Mouse (Mus musculus) Patski (cell line): ENCODE measurements at regions not wholly inside any gene's neighbourhood (a gene's known extent, or its start where the extent isn't known, plus 50 kb on each side); places are given as distances from the start of the nearest gene placed in this dataset.
A peak's percentile ranks its signal among the peaks of the same experiment; 100 is the strongest.

Experiments used
- ATAC-seq: fragments of 100-300 bp; one replicate; pipeline ENCODE4 v1.8.0; 2021
- CTCF ChIA-PET: fragments of 350-600 bp; sonication (Branson Sonifier 250); formaldehyde crosslinking; loops from one replicate; lab custom pipeline; 2022; ENCODE audit warnings: inconsistent platforms; lab: Charles Lee
- POLR2A ChIA-PET: fragments of 350-600 bp; sonication (Branson Sonifier 250); formaldehyde crosslinking; loops from one replicate; lab custom pipeline; 2022; ENCODE audit warnings: antibody characterized with exemption, inconsistent platforms; lab: Charles Lee
- DNase-seq: peaks from one replicate; pipeline ENCODE4 v3.0.0-alpha.2; 2011; ENCODE audit warnings: low read depth, low spot score
- H3K27me3 ChIP-seq: fragments of 371-371 bp; one replicate; pipeline ENCODE4 v1.5.1; 2021
- CTCF ChIP-seq: fragments of 100-300 bp; IDR thresholded peaks from one replicate; pipeline ENCODE4 v1.5.1; 2021
- in situ Hi-C: fragments of 300-500 bp; cut with MboI; formaldehyde crosslinking; loops from 3 replicates; pipeline ENCODE4 v1.11.1; 2018; ENCODE audit warnings: low pct_unique_long_range_greater_than_20kb, mixed read lengths

DNA sequence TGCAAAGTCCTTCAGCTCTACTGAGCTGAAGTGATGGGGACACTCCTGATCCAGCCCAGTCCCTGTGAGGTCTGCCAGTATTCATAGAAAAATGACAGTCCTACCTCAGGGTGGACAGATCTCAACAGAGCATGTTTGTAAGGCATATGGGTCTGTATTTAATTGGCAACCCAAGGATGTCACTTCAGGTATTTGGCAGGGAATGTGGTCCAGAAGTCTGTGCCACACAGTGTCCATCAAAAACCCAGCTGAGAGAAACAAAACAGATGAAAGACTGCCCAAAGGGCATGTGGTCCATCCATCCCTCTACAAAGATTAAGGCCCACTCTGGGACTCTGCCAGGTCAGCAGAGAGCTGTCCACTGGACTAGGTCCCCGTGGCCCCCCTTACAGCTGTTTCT is 229.3 kb upstream of the Cadm1 start:
- no peak for TF ChIP-seq CTCF
- POLR2A ChIA-PET, result no interaction called here
- ATAC-seq, result no peak

DNA sequence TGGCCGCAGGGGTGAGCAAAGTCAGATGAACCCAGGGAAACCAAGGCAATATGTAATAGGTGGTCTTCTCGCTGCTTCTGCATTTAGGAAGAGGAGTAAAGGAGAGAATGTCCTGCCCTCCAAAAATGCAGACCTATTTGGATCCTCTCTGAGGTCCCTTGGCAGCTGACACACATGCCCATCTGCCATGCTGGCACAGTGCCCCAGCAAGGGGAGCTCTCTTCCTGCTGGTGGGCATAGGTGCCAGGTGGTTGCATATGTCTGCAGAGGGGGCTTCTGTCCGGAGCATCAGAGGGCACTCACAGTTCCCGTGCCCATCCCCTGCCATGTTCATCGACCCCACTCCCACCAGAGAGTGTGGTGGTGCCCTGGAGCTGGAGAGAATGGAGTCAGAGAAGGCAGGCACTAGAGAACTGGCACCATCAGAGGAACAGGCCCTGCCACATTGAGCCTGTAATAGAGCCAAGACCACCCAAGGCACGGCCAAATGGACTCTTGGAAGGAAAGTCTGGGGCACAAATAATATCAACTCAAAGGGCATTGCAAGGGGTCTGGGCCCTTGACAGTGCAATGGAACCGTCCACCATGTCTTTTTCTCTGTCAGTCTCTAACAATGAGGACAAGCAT is 222.7 kb upstream of the Cadm1 start:
- ATAC-seq, result no peak
- CTCF ChIA-PET, result no interaction called here
- TF ChIP-seq CTCF, result no peak
- in situ Hi-C loops, result no loop called here
- DNase-seq, result no peak
- POLR2A ChIA-PET, result no interaction called here
- no peaks in the 10 kb centered on the region for H3K27me3 ChIP-seq

More for the DNA sequence above, 229.3 kb upstream of the Cadm1 start:
- CTCF ChIA-PET, result interaction anchor here (1.3 kb wide), 1 partner anchor 14 kb away, joined by 3 read pairs; no protein-coding TSS in a partner anchor
- H3K27me3 ChIP-seq, result no peaks in the 10 kb centered on the region
- no peak for DNase-seq
- in situ Hi-C loops, result no loop called here

DNA sequence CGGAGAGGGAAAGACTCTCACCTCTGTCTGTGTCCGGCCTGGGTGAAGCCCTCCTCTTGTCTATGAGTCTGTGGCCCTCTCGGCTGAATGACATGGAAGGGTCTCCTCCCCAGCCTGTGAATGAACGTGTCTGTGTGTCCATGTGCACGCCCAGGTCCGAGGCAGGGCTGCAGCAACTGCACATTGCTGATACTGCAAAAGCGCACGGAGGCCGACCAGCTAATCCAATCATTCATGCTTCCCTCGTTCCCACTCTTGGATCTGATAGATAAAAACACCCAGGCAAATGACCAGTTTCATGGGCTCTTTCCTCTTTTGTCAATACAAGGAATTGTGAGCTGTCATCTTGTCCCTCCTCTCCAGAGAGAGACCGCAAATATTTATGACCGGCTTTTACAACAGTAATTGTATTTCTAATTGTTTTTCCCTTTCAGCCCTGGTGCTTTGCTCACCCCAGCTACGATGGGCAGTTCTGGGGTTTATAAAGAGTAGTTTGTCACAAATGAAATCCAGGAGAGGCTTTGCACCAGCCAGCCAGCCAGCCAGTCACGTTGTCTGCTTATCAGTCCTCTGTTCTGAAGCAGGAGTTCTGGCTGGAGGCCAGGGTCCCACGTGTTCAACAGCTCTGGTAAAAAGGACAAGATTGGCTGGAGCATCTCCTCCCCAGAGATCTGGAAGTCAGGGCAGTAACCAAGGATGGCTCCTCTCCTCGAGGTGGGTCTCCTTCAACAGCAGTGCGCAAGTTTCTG is 222.0 kb upstream of the Cadm1 start:
- in situ Hi-C loops, result no loop called here
- DNase-seq (no peak), ATAC-seq (no peak)
- ChIA-PET POLR2A (no interaction called here), CTCF (no interaction called here)
- H3K27me3 ChIP-seq, result no peaks in the 10 kb centered on the region
- no peak for TF ChIP-seq CTCF

DNA sequence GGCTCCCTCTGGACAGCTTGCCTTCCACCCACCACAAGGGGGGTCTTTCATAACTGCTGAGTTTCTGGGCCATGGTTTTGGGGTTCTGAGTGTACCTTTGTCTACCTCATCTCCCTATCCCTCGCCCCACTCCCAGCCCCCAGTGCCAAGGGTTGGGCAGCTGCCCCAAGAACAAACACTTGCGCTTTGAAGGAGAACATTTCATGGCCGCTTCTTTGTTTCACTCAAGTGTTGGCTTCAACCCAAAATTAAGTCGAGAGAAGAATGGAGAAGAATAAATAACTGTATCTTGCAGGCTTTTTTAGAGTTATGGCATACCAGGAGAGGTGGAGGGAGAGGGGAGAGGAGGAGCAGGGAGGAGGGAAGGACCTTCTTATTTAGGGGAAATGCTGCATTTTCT is 216.5 kb upstream of the Cadm1 start:
- ChIA-PET CTCF (no interaction called here), POLR2A (no interaction called here)
- ATAC-seq, result no peak
- H3K27me3 ChIP-seq, result no peaks in the 10 kb centered on the region
- in situ Hi-C loops, result no loop called here
- TF ChIP-seq CTCF, result no peak
- DNase-seq, result no peak

DNA sequence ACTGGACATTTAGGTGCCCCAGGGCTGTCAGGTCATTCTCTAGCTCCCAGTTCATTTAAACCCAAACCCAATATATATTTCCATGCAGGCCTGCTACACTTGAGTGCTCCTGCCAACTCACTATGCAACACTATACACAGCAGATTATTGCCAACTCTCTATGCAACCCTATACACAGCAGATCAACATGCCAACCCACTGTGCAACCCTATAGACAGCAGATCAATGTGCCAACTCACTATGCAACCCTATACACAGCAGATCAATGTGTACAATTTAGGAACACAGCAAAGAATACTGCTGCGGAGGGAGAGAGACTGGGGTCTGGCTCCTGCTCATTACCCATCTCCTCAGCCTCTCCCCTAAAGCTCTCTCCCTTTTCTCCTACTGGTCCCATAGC is 215.7 kb upstream of the Cadm1 start:
- no peaks in the 10 kb centered on the region for H3K27me3 ChIP-seq
- ChIA-PET POLR2A (no interaction called here), CTCF (interaction anchor here (1.3 kb wide), 1 partner anchor 13 kb away, joined by 3 read pairs; no protein-coding TSS in a partner anchor)
- in situ Hi-C loops, result no loop called here
- TF ChIP-seq CTCF, result no peak
- no peak for ATAC-seq
- DNase-seq, result no peak

DNA sequence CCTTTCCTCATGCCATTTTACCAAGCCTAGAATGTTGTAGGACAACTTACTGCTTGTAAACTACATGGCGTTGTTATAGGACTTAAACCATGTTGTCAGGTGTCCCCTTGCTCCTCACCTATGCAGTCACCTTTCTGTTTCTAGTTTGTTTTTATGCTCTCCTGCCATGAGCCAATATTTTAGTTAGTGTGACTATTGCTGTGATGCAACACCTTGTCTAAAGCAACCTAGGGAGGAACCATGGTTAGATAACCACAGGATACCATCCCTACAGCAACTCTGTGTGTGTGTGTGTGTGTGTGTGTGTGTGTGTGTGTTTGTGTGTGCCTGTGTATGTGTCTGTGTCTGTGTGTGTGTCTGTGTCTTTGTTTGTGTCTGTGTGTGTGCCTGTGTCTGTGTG is 209.6 kb upstream of the Cadm1 start:
- ChIA-PET CTCF (no interaction called here), POLR2A (no interaction called here)
- DNase-seq (no peak), ATAC-seq (no peak)
- in situ Hi-C loops, result no loop called here
- no peaks in the 10 kb centered on the region for H3K27me3 ChIP-seq
- no peak for TF ChIP-seq CTCF

DNA sequence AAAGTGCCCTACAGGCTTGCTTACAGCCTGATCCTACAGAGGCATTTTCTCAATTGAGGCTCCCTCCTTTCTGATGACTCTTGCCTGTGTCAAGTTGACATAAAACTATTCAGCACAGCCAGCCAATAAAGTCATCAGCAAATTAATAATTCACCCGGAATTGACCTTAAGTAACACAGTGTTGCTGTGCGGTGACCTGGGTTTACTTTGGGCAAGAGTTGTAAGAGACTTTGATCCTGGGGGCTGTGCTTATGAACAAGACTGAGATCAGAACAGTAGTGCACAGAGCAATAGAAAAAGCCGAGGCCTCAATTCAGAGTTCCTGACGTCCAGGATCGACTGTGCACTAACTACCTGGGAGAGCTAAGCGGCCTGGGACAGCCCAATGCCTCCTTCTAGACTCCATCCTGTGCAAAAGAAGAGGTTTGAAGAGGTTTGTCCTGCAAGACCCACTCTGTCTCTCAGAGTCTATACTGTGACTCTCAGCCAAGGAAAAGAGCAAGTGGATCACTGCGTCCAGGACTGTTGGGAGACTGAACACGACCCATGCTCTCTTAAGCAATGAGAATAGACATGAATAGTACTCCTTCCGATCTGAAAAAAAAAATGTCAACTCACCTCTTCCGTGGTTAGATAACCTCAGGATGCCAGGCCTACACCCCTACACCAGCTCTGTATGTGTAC is 208.7 kb upstream of the Cadm1 start:
- TF ChIP-seq CTCF, result no peak
- DNase-seq (no peak), ATAC-seq (no peak)
- in situ Hi-C loops, result no loop called here
- CTCF ChIA-PET, result no interaction called here
- no peaks in the 10 kb centered on the region for H3K27me3 ChIP-seq
- POLR2A ChIA-PET, result no interaction called here

DNA sequence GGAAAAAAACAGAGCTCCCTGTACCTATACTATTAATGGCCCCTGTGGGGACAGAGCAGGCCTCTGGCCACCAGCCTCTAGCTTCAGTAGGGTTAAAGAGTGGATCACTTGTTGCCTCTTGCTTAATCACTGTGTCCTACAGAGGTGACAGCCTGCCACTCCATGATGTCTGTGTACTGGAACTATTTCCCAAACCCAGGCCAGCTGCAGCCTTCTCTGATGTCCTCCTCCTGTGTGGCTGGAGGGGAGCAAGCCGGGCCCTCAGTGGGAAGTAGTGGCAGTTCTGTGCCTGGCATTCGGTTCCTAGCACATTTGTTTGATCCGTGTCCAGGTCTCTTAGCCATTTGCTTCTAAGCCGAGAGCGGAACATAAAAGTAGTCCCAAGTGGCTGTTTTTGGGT is 207.7 kb upstream of the Cadm1 start:
- H3K27me3 ChIP-seq, result no peaks in the 10 kb centered on the region
- ChIA-PET POLR2A (no interaction called here), CTCF (no interaction called here)
- ATAC-seq (no peak), DNase-seq (no peak)
- in situ Hi-C loops, result no loop called here
- no peak for TF ChIP-seq CTCF

DNA sequence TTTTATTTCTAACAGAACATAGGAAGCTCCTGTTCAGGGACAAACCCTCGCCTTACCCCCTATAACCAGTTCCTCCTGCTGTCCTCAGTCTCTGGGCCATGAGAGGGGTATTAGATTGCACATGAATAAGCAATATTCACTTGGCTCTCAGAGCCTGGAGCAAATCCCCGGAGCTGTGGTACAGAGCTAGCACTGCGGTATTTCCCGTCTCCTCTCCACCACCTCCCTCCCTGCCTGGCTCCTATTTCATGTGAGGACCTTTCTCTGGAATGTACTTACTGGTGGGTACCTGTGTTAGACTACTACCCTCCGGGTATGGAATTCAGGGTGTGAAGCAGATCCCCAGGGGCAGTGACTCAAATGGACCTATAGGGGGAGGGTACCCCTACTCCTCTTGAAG is 206.9 kb upstream of the Cadm1 start:
- no peak for TF ChIP-seq CTCF
- in situ Hi-C loops, result no loop called here
- DNase-seq, result no peak
- H3K27me3 ChIP-seq, result no peaks in the 10 kb centered on the region
- ATAC-seq, result no peak
- POLR2A ChIA-PET, result no interaction called here
- CTCF ChIA-PET, result no interaction called here

DNA sequence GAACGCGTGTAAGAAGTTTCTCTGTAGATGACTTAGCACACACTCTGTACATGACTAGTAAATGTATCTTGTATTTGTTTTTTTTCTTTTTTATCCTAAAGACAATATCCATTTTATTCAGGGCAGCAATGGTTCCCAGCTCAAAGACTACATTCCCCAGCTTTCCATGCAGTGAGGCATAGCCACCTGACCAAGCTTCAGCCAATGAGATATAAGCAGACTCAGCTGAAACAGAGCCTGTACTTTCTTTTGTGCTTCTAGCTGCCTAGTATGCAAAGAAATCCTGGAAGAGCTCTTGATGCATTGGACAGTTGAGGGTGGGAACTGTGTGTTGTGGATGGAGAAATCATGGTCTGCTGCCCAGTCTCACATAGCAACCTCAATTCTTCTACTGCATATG is 202.4 kb upstream of the Cadm1 start:
- no peaks in the 10 kb centered on the region for H3K27me3 ChIP-seq
- CTCF ChIA-PET, result no interaction called here
- in situ Hi-C loops, result no loop called here
- no peak for TF ChIP-seq CTCF
- DNase-seq, result no peak
- POLR2A ChIA-PET, result no interaction called here
- ATAC-seq, result peak; percentile 54

DNA sequence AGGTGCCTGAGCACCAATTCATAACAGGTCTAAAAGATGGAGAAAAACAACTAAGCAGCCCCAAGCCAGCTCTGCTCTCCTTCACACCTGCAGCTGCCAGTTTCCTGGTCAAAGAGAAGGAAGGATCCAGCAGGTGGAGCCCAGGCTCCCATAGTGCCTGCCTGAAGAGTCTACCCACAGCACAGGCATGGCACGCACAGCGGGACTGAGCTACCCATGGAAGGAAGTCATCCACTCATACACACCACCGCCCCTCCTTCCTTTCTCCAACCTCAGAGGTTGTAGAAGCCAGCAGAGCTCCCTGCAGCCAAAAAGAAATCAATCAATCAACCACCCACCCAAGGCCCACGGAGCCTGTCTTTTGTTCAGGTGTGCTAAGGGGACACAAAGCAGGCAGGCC is 197.0 kb upstream of the Cadm1 start:
- in situ Hi-C loops, result no loop called here
- TF ChIP-seq CTCF, result no peak
- no peaks in the 10 kb centered on the region for H3K27me3 ChIP-seq
- POLR2A ChIA-PET, result interaction anchor here (0.6 kb wide), 1 partner anchor 147 kb away, joined by 5 read pairs; no protein-coding TSS in a partner anchor
- CTCF ChIA-PET, result no interaction called here
- DNase-seq (no peak), ATAC-seq (no peak)
